Mouse (Mus musculus) granulocyte monocyte progenitor cell, adult 5-6 weeks (primary cell): ENCODE measurements at regions not wholly inside any gene's neighbourhood (a gene's known extent, or its start where the extent isn't known, plus 50 kb on each side); places are given as distances from the start of the nearest gene placed in this dataset.

Experiments
- ATAC-seq: replicated peaks from 2 replicates; pipeline ENCODE4 v1.8.0; 2016; ENCODE audit warnings: mild to moderate bottlenecking, moderate TSS enrichment, inconsistent platforms; ENCODE audit not compliant: poor library complexity, severe bottlenecking

- peak; percentile 68 for ATAC-seq
Measured at GRCm38 (mm10) chr9:81140158-81140557, 493.5 kb downstream of the Htr1b start.

DNA sequence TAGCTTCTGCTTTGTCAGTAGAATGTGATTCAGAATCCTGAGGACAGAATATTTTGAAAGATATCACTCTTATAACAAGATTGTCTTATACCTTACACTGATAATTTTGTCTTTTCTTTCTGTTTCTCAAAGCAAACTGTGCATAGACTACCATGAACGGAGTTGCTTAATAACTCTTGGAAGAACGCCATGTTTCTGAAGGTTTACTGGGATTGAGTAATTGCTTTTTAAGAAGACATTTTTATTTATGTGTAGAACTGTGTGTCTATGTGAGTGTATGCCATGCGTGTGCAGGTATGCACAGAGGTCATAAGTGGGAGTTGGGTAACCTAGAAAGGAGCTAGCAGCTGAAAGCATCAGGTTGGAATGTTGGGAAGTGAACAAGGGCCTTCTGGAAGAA lies 497.3 kb downstream of the Htr1b start:
- ATAC-seq, result peak; percentile 44

- ATAC-seq, result peak; percentile 89
Measured at GRCm38 (mm10) chr9:81113044-81113443, 520.6 kb downstream of the Htr1b start.

DNA sequence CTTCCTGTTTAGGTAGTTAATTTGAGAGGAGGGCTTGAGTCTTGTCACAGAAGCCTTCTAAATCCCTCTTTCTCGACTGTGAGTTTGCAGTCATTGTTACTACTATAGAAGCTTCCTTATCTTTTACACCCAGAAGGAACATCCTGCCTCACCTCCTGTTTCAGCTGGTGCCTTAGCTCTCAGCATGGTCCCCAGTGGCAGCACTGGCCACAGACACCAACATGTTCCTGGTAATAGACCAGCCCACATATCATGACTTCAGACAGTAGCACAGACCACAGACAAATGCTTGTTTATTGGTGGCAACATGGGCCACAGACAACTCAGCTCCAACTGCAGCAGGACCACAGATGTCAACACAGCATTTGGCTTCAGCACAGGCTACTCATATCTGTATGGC lies 560.4 kb downstream of the Htr1b start:
- ATAC-seq, result no peak

- ATAC-seq, result no peak
Measured at GRCm38 (mm10) chr9:81042521-81042920, 577.2 kb upstream of the Impg1 start.

- ATAC-seq, result no peak
Measured at GRCm38 (mm10) chr9:81041967-81042366, 576.7 kb upstream of the Impg1 start.
